Mouse (Mus musculus) intestine, embryonic 15.5 days (tissue): ENCODE measurements around the gene Gm49486. TPM values are rescaled to one million over a fixed set of nuclear protein-coding genes. Genes with fewer than 3 reads are reported as not detected.

ENCODE experiments used
- ATAC-seq: fragments of 200-750 bp; cut with Nextera tagmentation; 2 replicates; pipeline ENCODE4 v1.8.0; 2017; ENCODE audit warnings: moderate TSS enrichment, moderate library complexity
- H3K27ac ChIP-seq: fragments of 300-500 bp; sonication (generic); 2 replicates; pipeline ENCODE4 v1.5.1; 2015; ENCODE audit warnings: mild to moderate bottlenecking, inconsistent platforms
- H3K27me3 ChIP-seq: fragments of 300-500 bp; sonication (generic); replicated peaks from 2 replicates; pipeline ENCODE4 v1.6.1; 2015; ENCODE audit warnings: inconsistent platforms
- H3K36me3 ChIP-seq: fragments of 300-500 bp; sonication (generic); 2 replicates; pipeline ENCODE4 v1.6.1; 2015; ENCODE audit warnings: inconsistent platforms
- H3K4me1 ChIP-seq: fragments of 300-500 bp; sonication (generic); replicated peaks from 2 replicates; pipeline ENCODE4 v1.6.1; 2015; ENCODE audit warnings: inconsistent platforms
- H3K4me2 ChIP-seq: fragments of 300-500 bp; sonication (generic); replicated peaks from 2 replicates; pipeline ENCODE4 v1.6.1; 2015; ENCODE audit warnings: mild to moderate bottlenecking, inconsistent platforms
- H3K4me3 ChIP-seq: fragments of 300-500 bp; sonication (generic); replicated peaks from 2 replicates; pipeline ENCODE4 v1.5.1; 2015; ENCODE audit warnings: inconsistent platforms
- H3K9ac ChIP-seq: fragments of 300-500 bp; sonication (generic); 2 replicates; pipeline ENCODE4 v1.6.1; 2015; ENCODE audit warnings: inconsistent platforms
- H3K9me3 ChIP-seq: fragments of 300-500 bp; sonication (generic); 2 replicates; pipeline ENCODE4 v1.6.1; 2016; ENCODE audit warnings: inconsistent platforms
- WGBS: fragments of 180-500 bp; shearing (Covaris S2); methylation state at CpG from one replicate; pipeline ENCODE4 v1.1.7; 2015; 5-methylcytosine and 5-hydroxymethylcytosine counted together
- polyA plus RNA-seq: library from polyadenylated mRNA; unstranded; fragments of >200 nt; fragmentation: Nextera tagmentation; extraction: Ambion mirVana; gene quantifications from 2 replicates; pipeline ENCODE4 v1.2.1, GENCODE M21; 2015

Gm49486 gene
- polyA plus RNA-seq, 1 experiment from 2014 or later, result 0.35 TPM

DNA sequence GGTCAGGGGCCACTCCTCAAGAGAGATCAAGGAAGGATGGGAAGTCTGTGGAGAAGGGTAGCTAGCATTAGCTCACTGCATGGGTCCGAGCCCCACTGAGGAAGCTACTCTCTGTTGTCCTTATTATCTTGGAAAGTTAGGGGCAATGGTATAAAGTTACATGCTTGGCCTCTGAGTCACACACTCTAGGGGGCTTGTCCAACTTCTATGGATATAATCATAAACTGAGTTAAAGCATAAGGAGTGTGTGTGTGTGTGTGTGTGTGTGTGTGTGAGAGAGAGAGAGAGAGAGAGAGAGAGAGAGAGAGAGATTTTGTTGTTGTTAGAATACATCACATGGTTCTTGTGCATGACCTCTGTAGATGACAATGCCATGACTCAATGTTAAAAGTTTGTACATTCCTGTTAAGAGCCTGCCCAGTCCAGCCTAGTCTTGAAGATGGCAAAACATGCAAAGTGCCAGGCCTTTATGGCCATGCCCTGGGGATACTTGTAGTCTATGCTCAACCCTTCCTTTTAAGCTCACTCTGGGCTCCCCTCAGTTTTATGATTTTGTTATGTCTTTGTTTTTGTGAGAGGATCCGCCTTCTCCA is 70.5 kb downstream of the Gm49486 start:
- WGBS, result 65% methylated on average over 2 of the region's 2 CpGs
- Histone ChIP-seq H3K9me3 (no peaks in the 10 kb centered on the region), H3K9ac (no peak overlapping the region), H3K4me2 (no peak overlapping the region), H3K27ac (no peak overlapping the region), H3K36me3 (0 out of 2 replicates have a peak, but pooled peaks cover 3% of the 10 kb centered on the region), H3K4me3 (no peak overlapping the region), H3K4me1 (no peaks in the 10 kb centered on the region), H3K27me3 (no peaks in the 10 kb centered on the region)
- ATAC-seq, result no peak

DNA sequence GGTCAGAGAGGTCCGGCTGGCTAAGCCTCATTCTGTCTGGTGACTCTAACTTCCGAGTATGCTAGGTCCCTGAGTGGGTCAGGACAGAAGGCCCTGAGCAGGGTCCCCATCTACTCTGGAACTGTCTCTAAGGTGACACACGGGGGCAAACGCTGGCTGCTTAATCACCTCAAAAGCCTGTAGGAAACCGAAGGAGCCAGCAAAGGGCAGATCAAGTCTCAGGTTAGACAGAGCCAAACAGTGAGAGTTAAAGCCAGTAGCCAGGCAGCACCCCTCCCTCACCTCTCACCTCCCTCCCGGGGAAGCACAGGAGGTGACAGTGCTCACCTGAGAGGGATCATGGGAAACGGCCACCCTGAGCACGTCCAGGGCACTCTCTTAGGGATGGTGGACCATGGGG is 74.5 kb downstream of the Gm49486 start:
- no peak overlapping the region for H3K4me2 ChIP-seq
- H3K27me3 ChIP-seq, result no peaks in the 10 kb centered on the region
- no peak overlapping the region for H3K27ac ChIP-seq
- H3K36me3 ChIP-seq, result peaks cover 5% of the 10 kb centered on the region; the same call in 1 of the 2 replicates
- ATAC-seq, result no peak
- no peak overlapping the region for H3K9ac ChIP-seq
- no peaks in the 10 kb centered on the region for H3K4me1 ChIP-seq
- 81% methylated on average over 8 of the region's 8 CpGs for WGBS
- H3K4me3 ChIP-seq, result no peak overlapping the region
- H3K9me3 ChIP-seq, result no peaks in the 10 kb centered on the region

DNA sequence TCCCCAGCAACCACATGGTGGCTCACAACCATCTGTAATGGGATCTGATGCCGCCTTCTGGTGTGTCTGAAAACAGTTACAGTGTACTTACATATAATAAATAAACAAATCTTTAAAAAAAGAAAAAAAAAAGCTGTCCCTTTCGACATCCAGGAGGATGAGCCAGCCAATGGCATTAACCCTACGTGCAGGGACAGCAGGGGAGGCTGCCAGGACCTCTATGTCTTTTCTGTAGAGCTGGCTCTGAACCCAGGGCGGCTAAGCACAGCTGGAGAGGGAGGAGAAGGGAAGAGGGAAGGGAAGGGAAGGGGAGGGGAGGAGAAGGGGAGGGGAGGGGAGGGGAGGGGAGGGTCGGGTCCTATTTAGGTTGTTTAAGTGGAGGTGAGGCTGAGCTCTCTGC is 75.6 kb downstream of the Gm49486 start:
- Histone ChIP-seq H3K4me3 (no peak overlapping the region), H3K4me1 (no peaks in the 10 kb centered on the region), H3K27me3 (no peaks in the 10 kb centered on the region), H3K9me3 (no peaks in the 10 kb centered on the region), H3K36me3 (peaks cover 5% of the 10 kb centered on the region; the same call in 1 of the 2 replicates), H3K9ac (no peak overlapping the region), H3K27ac (no peak overlapping the region), H3K4me2 (no peak overlapping the region)
- WGBS, result 60% methylated on average over 5 of the region's 5 CpGs
- no peak for ATAC-seq

DNA sequence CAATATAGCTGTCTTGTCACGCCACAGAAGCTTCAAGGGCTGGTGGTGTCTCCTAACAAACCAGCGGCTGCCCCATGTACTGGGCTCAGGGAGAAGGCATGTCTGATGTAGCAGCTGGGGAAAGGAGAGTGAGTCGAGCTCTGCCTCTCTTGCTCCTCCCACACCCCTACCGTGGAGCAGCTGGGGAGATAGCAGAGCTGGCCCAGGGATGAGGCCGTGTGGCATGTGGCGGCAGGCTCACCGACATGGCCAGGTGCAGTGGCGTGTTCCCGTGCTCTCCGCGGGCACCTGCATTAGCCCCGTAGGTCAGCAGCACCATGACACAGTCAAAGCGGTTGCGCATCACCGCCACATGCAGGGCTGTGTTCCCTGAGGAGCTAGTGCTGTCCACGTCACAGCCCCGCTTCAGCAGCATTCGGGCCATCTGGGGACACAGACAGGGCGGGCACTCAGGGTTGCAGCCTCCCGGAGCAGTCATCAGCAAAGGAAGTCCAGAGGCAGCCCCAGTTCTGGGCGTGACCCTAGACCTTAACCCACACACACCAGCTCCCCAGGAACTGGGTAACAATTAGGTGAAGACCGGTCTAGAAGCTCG is 76.9 kb downstream of the Gm49486 start:
- H3K9ac ChIP-seq, result no peak overlapping the region
- H3K4me1 ChIP-seq, result no peaks in the 10 kb centered on the region
- no peak overlapping the region for H3K4me3 ChIP-seq
- H3K4me2 ChIP-seq, result no peak overlapping the region
- H3K36me3 ChIP-seq, result peaks cover 3% of the 10 kb centered on the region; the same call in 1 of the 2 replicates
- ATAC-seq, result no peak
- WGBS, result 75% methylated on average over 23 of the region's 23 CpGs
- H3K9me3 ChIP-seq, result no peaks in the 10 kb centered on the region
- no peak overlapping the region for H3K27ac ChIP-seq
- H3K27me3 ChIP-seq, result no peaks in the 10 kb centered on the region

Other genes with a start within 250 kb of the Gm49486 start
- 441 and 523 TPM in 2 replicates for gene H1f0, start 200.9 kb upstream of the Gm49486 start, polyA plus RNA-seq
- 1.6 and 1.8 TPM in 2 replicates for gene Galr3, start 187.5 kb upstream of the Gm49486 start, polyA plus RNA-seq
- 53.5 and 56.2 TPM in 2 replicates for gene Ankrd54, start 166.5 kb upstream of the Gm49486 start, polyA plus RNA-seq
- 229 and 241 TPM in 2 replicates for gene Eif3l, start 154.2 kb upstream of the Gm49486 start, polyA plus RNA-seq
- 8.3 TPM in 2 replicates for gene Micall1, start 120.5 kb upstream of the Gm49486 start, polyA plus RNA-seq
- gene Polr2f, start 88.4 kb upstream of the Gm49486 start, polyA plus RNA-seq, result 311 and 328 TPM in 2 replicates
- 4.5 and 5.7 TPM in 2 replicates for gene 1700088E04Rik, start 88.1 kb upstream of the Gm49486 start, polyA plus RNA-seq
- 7.9 and 8.2 TPM in 2 replicates for gene Sox10, start 64.2 kb upstream of the Gm49486 start, polyA plus RNA-seq
- gene Pick1, start 218 bp upstream of the Gm49486 start, polyA plus RNA-seq, result 44.2 and 50.1 TPM in 2 replicates
- gene Slc16a8, start 25.4 kb downstream of the Gm49486 start, polyA plus RNA-seq, result 0.16 TPM in 1 of 2 replicates, not detected in the other
- gene Baiap2l2, start 56.1 kb downstream of the Gm49486 start, polyA plus RNA-seq, result 12.3 and 14.7 TPM in 2 replicates
- gene Pla2g6, start 99.0 kb downstream of the Gm49486 start, polyA plus RNA-seq, result 20.2 and 21.6 TPM in 2 replicates
- gene Maff, start 117.2 kb downstream of the Gm49486 start, polyA plus RNA-seq, result 5.8 and 7.9 TPM in 2 replicates
- 49.4 and 51.0 TPM in 2 replicates for gene Tmem184b, start 174.2 kb downstream of the Gm49486 start, polyA plus RNA-seq
- gene Csnk1e, start 226.2 kb downstream of the Gm49486 start, polyA plus RNA-seq, result 59.1 and 61.8 TPM in 2 replicates